Mouse (Mus musculus): ENCODE data around the gene Ddx28. TPM values are rescaled to one million over a fixed set of nuclear protein-coding genes. Genes with fewer than 3 reads are reported as not detected.
"Not testable (repeated sequence)": the region's sequence is repeated elsewhere in the genome, so short reads cannot be mapped to it uniquely, and the experiment has no call there.

The Ddx28 gene
- total RNA-seq, 4 experiments from 2014 or later, result 12.9 to 15.3 (median 13.6) TPM

- DNase-seq (ENCODE audit: low spot score in 2 of 2), result no peak
Observed at GRCm38 (mm10) chr8:106016284-106016683, 4.6 kb upstream of the Ddx28 start.

GRCm38 (mm10) chr8:106012203-106012602, 521 bp upstream of the Ddx28 start:
- DNase-seq (ENCODE audit: low spot score in 2 of 2), result not testable (repeated sequence)

- peak; percentile 88 to 92 for DNase-seq (ENCODE audit: low spot score in 2 of 2)
Observed at GRCm38 (mm10) chr8:106010748-106011642, 687 bp downstream of the Ddx28 start.

- DNase-seq (ENCODE audit: low spot score in 2 of 2), result not testable (repeated sequence)
Observed at GRCm38 (mm10) chr8:106007891-106008290, 3.8 kb downstream of the Ddx28 start.

GRCm38 (mm10) chr8:106007135-106007534, 4.5 kb downstream of the Ddx28 start:
- DNase-seq (ENCODE audit: low spot score in 2 of 2), result no peak

- no peak for DNase-seq (ENCODE audit: low spot score in 2 of 2)
Observed at GRCm38 (mm10) chr8:106006413-106006812, 5.3 kb downstream of the Ddx28 start.

GRCm38 (mm10) chr8:106005875-106006274, 5.8 kb downstream of the Ddx28 start, which contains the start of gene Dpep2nb:
TSS of gene Dpep2nb (minus strand) at chr8:106005975.
- no peak for DNase-seq (ENCODE audit: low spot score in 2 of 2)

GRCm38 (mm10) chr8:106004538-106005207, 7.0 kb downstream of the Ddx28 start:
- no peak for DNase-seq (ENCODE audit: low spot score in 2 of 2)

GRCm38 (mm10) chr8:106001908-106002307, 9.8 kb downstream of the Ddx28 start:
- DNase-seq (ENCODE audit: low spot score in 2 of 2), result no peak

GRCm38 (mm10) chr8:105998971-105999370, 12.7 kb downstream of the Ddx28 start:
- no peak for DNase-seq (ENCODE audit: low spot score in 2 of 2)

- no peak for DNase-seq (ENCODE audit: low spot score in 2 of 2)
Observed at GRCm38 (mm10) chr8:105996359-105996758, 15.3 kb downstream of the Ddx28 start.

- no peak for DNase-seq (ENCODE audit: low spot score in 2 of 2)
Observed at GRCm38 (mm10) chr8:105993226-105993625, 18.5 kb downstream of the Ddx28 start.

- DNase-seq (ENCODE audit: low spot score in 2 of 2), result no peak
Observed at GRCm38 (mm10) chr8:105992499-105992898, 19.2 kb downstream of the Ddx28 start.

GRCm38 (mm10) chr8:105991546-105991945, 20.1 kb downstream of the Ddx28 start:
- no peak for DNase-seq (ENCODE audit: low spot score in 2 of 2)

- peak; percentile 37 to 65 for DNase-seq (ENCODE audit: low spot score in 2 of 2)
Observed at GRCm38 (mm10) chr8:105990856-105991387, 20.8 kb downstream of the Ddx28 start, which contains the start of gene Dus2. TSS of gene Dus2 (plus strand) at chr8:105991337.

GRCm38 (mm10) chr8:105988546-105988945, 23.1 kb downstream of the Ddx28 start:
- no peak for DNase-seq (ENCODE audit: low spot score in 2 of 2)

- DNase-seq (ENCODE audit: low spot score in 2 of 2), result not testable (repeated sequence)
Observed at GRCm38 (mm10) chr8:105983406-105983805, 28.3 kb downstream of the Ddx28 start.

GRCm38 (mm10) chr8:105981146-105981545, 30.5 kb downstream of the Ddx28 start:
- DNase-seq (ENCODE audit: low spot score in 2 of 2), result no peak

- no peak for DNase-seq (ENCODE audit: low spot score in 2 of 2)
Observed at GRCm38 (mm10) chr8:105979325-105979724, 32.4 kb downstream of the Ddx28 start, which contains the start of gene Dpep3. TSS of gene Dpep3 (minus strand) at chr8:105979429.

GRCm38 (mm10) chr8:105975363-105975762, 36.3 kb downstream of the Ddx28 start:
- DNase-seq (ENCODE audit: low spot score in 2 of 2), result no peak

GRCm38 (mm10) chr8:105971019-105971720, 40.5 kb downstream of the Ddx28 start:
- no peak for DNase-seq (ENCODE audit: low spot score in 2 of 2)
